Mouse (Mus musculus): ENCODE results near the gene Zcwpw1.

GRCm38 (mm10) chr5:137741023-137741931 is 46.3 kb upstream of the Zcwpw1 start, which contains the start of gene Nyap1:
- no peak for TF ChIP-seq EP300 (IDR thresholded peaks at IDR 0.05)
- TF ChIP-seq CTCF (IDR thresholded peaks at IDR 0.05): peak; percentile 82

Measured in lung, postnatal 0 days (tissue).